Mouse (Mus musculus) heart, postnatal 10 days (tissue): ENCODE data around the gene Zcchc8. TPM values are rescaled to one million over a fixed set of nuclear protein-coding genes. Genes with fewer than 3 reads are reported as not detected.

Source experiments
- DNase-seq, 2 experiments: peaks; one replicate each; pipeline ENCODE4 v3.0.0; 2021
- intact Hi-C: fragments of 180-260 bp; cut with DNase I; formaldehyde crosslinking; loops from one replicate; pipeline ENCODE4 v1.15.1; 2025
- total RNA-seq, 2 experiments: library from RNA; stranded (reverse); gene quantifications; 2 replicates each; pipeline ENCODE4 v1.2.3; 2021

Zcchc8 gene
- total RNA-seq, 2 experiments from 2014 or later, result 39.4 to 49.5 TPM

- peak; percentile 75 to 78 for DNase-seq
- intact Hi-C loops, result loop anchor here (1.0 to 5.0 kb wide), 4 partner anchors 14 to 57 kb away; no protein-coding TSS in a partner anchor
These were observed 36.4 kb downstream of the Zcchc8 start, which contains the start of gene Clip1 for GRCm38 (mm10) chr5:123684221-123685144. Clip1 (minus strand) TSS chr5:123684618.

GRCm38 (mm10) chr5:123683377-123684220 is 37.3 kb downstream of the Zcchc8 start:
- peak; percentile 70 to 76 for DNase-seq
- intact Hi-C loops, result loop anchor here (1.0 to 5.0 kb wide), 4 partner anchors 15 to 56 kb away; no protein-coding TSS in a partner anchor

- intact Hi-C loops, result loop anchor here (5.0 kb wide), 2 partner anchors 41 to 56 kb away; no protein-coding TSS in a partner anchor
- DNase-seq, result no peak
These were observed 37.9 kb downstream of the Zcchc8 start for GRCm38 (mm10) chr5:123683043-123683376.

- DNase-seq, result no peak
- intact Hi-C loops, result loop anchor here (5.0 kb wide), 2 partner anchors 40 to 55 kb away; no protein-coding TSS in a partner anchor
These were observed 38.5 kb downstream of the Zcchc8 start for GRCm38 (mm10) chr5:123682372-123682771.

GRCm38 (mm10) chr5:123679546-123680263 is 41.2 kb downstream of the Zcchc8 start:
- intact Hi-C loops, result loop anchor here (5.0 kb wide), 2 partner anchors 37 to 52 kb away; no protein-coding TSS in a partner anchor

GRCm38 (mm10) chr5:123679106-123679505 is 41.8 kb downstream of the Zcchc8 start:
- intact Hi-C loops, result no loop called here
- no peak for DNase-seq

More at GRCm38 (mm10) chr5:123679546-123680263, 41.2 kb downstream of the Zcchc8 start:
- DNase-seq, result peak in 1 of 2 experiments; percentile 56

- no peak for DNase-seq
- intact Hi-C loops, result no loop called here
These were observed 45.2 kb downstream of the Zcchc8 start for GRCm38 (mm10) chr5:123675717-123676116.

- intact Hi-C loops, result no loop called here
- DNase-seq, result no peak
These were observed 45.7 kb downstream of the Zcchc8 start for GRCm38 (mm10) chr5:123675221-123675620.

- DNase-seq, result no peak
- intact Hi-C loops, result no loop called here
These were observed 49.5 kb downstream of the Zcchc8 start for GRCm38 (mm10) chr5:123671473-123671820.

- intact Hi-C loops, result no loop called here
- DNase-seq, result peak in 1 of 2 experiments; percentile 57
These were observed 50.0 kb downstream of the Zcchc8 start for GRCm38 (mm10) chr5:123670800-123671472.

GRCm38 (mm10) chr5:123669991-123670799 is 50.7 kb downstream of the Zcchc8 start:
- intact Hi-C loops, result no loop called here
- DNase-seq, result no peak

GRCm38 (mm10) chr5:123667915-123668314 is 53.0 kb downstream of the Zcchc8 start:
- no peak for DNase-seq
- intact Hi-C loops, result no loop called here

- DNase-seq, result no peak
- intact Hi-C loops, result no loop called here
These were observed 54.9 kb downstream of the Zcchc8 start for GRCm38 (mm10) chr5:123665956-123666355.

- no peak for DNase-seq
- intact Hi-C loops, result no loop called here
These were observed 56.6 kb downstream of the Zcchc8 start for GRCm38 (mm10) chr5:123664329-123664728.

GRCm38 (mm10) chr5:123662059-123662458 is 58.8 kb downstream of the Zcchc8 start:
- peak; percentile 63 to 77 for DNase-seq
- intact Hi-C loops, result no loop called here

GRCm38 (mm10) chr5:123661602-123662001 is 59.3 kb downstream of the Zcchc8 start:
- peak; percentile 63 to 70 for DNase-seq
- intact Hi-C loops, result loop anchor here (1.0 to 2.0 kb wide), 2 partner anchors 23 to 37 kb away; partner anchors contain the start of gene Clip1

GRCm38 (mm10) chr5:123657651-123658050 is 63.2 kb downstream of the Zcchc8 start:
- intact Hi-C loops, result no loop called here
- DNase-seq, result no peak

GRCm38 (mm10) chr5:123654937-123655336 is 66.0 kb downstream of the Zcchc8 start:
- DNase-seq, result no peak
- intact Hi-C loops, result no loop called here
